Mouse (Mus musculus) embryonic facial prominence, embryonic 14.5 days (tissue): ENCODE measurements at regions not wholly inside any gene's neighbourhood (a gene's known extent, or its start where the extent isn't known, plus 50 kb on each side); places are given as distances from the start of the nearest gene placed in this dataset.

Experiments used
- ATAC-seq: fragments of 200-750 bp; cut with Nextera tagmentation; 2 replicates; pipeline ENCODE4 v1.8.0; 2017; ENCODE audit warnings: low read depth, moderate number of reproducible peaks, moderate TSS enrichment
- DNase-seq: peaks from one replicate; pipeline ENCODE4 v3.0.0-alpha.2; 2015; ENCODE audit warnings: low spot score
- H3K27ac ChIP-seq: fragments of 300-500 bp; sonication (generic); replicated peaks from 2 replicates; pipeline ENCODE4 v1.5.1; 2014; ENCODE audit warnings: low read depth, mild to moderate bottlenecking, low read length, moderate library complexity
- H3K27me3 ChIP-seq: fragments of 300-500 bp; sonication (generic); replicated peaks from 2 replicates; pipeline ENCODE4 v1.6.1; 2014; ENCODE audit warnings: low read length; ENCODE audit not compliant: control insufficient read depth, insufficient read depth
- H3K36me3 ChIP-seq: fragments of 300-500 bp; sonication (generic); 2 replicates; pipeline ENCODE4 v1.6.1; 2014; ENCODE audit warnings: low read length, mixed read lengths; ENCODE audit not compliant: control insufficient read depth, insufficient read depth
- H3K4me1 ChIP-seq: fragments of 300-500 bp; sonication (generic); 2 replicates; pipeline ENCODE4 v1.6.1; 2014; ENCODE audit warnings: antibody characterized with exemption, low read length; ENCODE audit not compliant: control insufficient read depth, insufficient read depth
- H3K4me2 ChIP-seq: fragments of 300-500 bp; sonication (generic); 2 replicates; pipeline ENCODE4 v1.6.1; 2014; ENCODE audit warnings: low read depth, mild to moderate bottlenecking, low read length, moderate library complexity, mixed read lengths
- H3K4me3 ChIP-seq: fragments of 300-500 bp; sonication (generic); 2 replicates; pipeline ENCODE4 v1.5.1; 2014; ENCODE audit warnings: low read depth, mild to moderate bottlenecking, low read length
- H3K9ac ChIP-seq: fragments of 300-500 bp; sonication (generic); 2 replicates; pipeline ENCODE4 v1.6.1; 2014; ENCODE audit warnings: low read depth, mild to moderate bottlenecking, low read length, moderate library complexity, mixed read lengths
- H3K9me3 ChIP-seq: fragments of 300-500 bp; sonication (generic); 2 replicates; pipeline ENCODE4 v1.6.1; 2016; ENCODE audit warnings: low read length; ENCODE audit not compliant: control insufficient read depth
- WGBS: fragments of 180-500 bp; shearing (Covaris S2); extraction: QIAGEN DNeasy Blood & Tissue Kit; methylation state at CpG from one replicate; pipeline ENCODE4 v1.1.7; 2014; 5-methylcytosine and 5-hydroxymethylcytosine counted together

DNA sequence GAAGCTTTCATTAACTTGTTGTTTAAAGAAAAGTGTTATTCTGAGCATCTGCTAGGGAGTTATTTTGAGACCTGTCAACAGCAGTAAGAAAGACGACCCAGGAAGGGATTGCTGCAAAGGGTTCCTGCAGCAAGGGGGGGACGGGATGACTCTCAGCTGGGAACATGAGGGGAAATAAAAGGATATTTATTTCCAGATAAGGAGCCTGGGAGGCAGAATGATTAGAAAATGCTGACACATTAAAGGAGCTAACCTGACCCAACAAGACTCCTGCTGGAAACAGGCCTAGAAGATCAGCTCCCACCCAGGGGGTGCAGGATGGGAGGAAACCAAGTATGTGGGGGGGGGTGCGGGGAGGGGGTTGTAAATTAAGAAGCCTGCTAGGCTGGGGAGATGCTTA lies 240.0 kb downstream of the Cd83 start:
- H3K4me1 ChIP-seq: peaks cover 4% of the 10 kb centered on the region
- ATAC-seq: no peak
- no peak overlapping the region for H3K4me3 ChIP-seq
- H3K9me3 ChIP-seq: no peaks in the 10 kb centered on the region
- DNase-seq: no peak
- peaks cover 3% of the 10 kb centered on the region; the same call in 1 of the 2 replicates for H3K27me3 ChIP-seq
- no peak overlapping the region for H3K4me2 ChIP-seq
- no peak overlapping the region for H3K9ac ChIP-seq
- H3K36me3 ChIP-seq: no peaks in the 10 kb centered on the region
- 42% methylated on average over 3 of the region's 3 CpGs for WGBS
- H3K27ac ChIP-seq: no peak overlapping the region

- 68% methylated on average over 26 of the region's 26 CpGs for WGBS
- Histone ChIP-seq H3K4me2 (no peak overlapping the region), H3K27me3 (no peaks in the 10 kb centered on the region; the same call in 1 of the 2 replicates), H3K36me3 (no peaks in the 10 kb centered on the region), H3K4me3 (no peak overlapping the region), H3K9ac (no peak overlapping the region), H3K4me1 (peaks cover 4% of the 10 kb centered on the region), H3K27ac (no peak overlapping the region), H3K9me3 (no peaks in the 10 kb centered on the region)
- no peak for ATAC-seq
- no peak for DNase-seq
These were observed 242.0 kb downstream of the Cd83 start for GRCm38 (mm10) chr13:44026321-44027255.

GRCm38 (mm10) chr13:44028081-44028480 lies 243.5 kb downstream of the Cd83 start:
- Histone ChIP-seq H3K27ac (no peak overlapping the region), H3K27me3 (no peaks in the 10 kb centered on the region), H3K4me2 (no peak overlapping the region), H3K9me3 (no peaks in the 10 kb centered on the region), H3K4me1 (peaks cover 4% of the 10 kb centered on the region), H3K4me3 (no peak overlapping the region), H3K9ac (no peak overlapping the region), H3K36me3 (no peaks in the 10 kb centered on the region)
- ATAC-seq: no peak
- 81% methylated on average over 6 of the region's 6 CpGs for WGBS
- no peak for DNase-seq

- Histone ChIP-seq H3K4me3 (no peak overlapping the region), H3K36me3 (no peaks in the 10 kb centered on the region), H3K9ac (no peak overlapping the region), H3K4me2 (no peak overlapping the region), H3K27ac (no peak overlapping the region), H3K9me3 (no peaks in the 10 kb centered on the region), H3K27me3 (no peaks in the 10 kb centered on the region), H3K4me1 (no peaks in the 10 kb centered on the region; the same call in 1 of the 2 replicates)
- DNase-seq (peak; percentile 7), ATAC-seq (no peak)
- 63% methylated on average over 5 of the region's 5 CpGs for WGBS
These were observed 246.0 kb downstream of the Cd83 start for GRCm38 (mm10) chr13:44030590-44030989.

DNA sequence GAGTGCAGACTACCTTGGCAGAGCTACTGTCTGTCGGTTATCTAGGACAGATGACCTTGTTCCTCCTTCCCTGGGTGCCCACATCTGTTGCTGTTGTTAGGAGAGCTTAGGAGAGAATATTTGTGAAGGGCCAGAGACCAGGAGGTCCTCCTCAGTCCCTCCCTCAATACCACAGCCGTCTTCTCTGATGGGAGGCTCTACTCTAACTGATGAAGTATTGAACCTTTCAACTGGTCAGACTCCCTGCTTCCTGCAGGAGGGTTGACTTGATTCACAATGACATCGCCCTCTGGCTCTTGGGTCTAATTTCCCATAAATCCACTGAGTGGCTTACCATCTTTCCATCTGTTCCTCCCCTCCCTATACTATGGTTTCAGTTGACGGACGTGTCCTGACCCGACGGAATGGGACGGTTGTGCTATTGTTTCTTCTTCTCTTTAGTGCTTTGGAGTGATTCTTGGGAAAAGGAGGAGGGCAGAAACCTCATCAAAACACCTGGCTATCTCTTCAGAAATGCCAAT lies 253.3 kb downstream of the Cd83 start:
- no peaks in the 10 kb centered on the region for H3K36me3 ChIP-seq
- DNase-seq (no peak), ATAC-seq (no peak)
- H3K4me1 ChIP-seq: no peaks in the 10 kb centered on the region
- no peak overlapping the region for H3K9ac ChIP-seq
- H3K27ac ChIP-seq: no peak overlapping the region
- H3K9me3 ChIP-seq: no peaks in the 10 kb centered on the region
- H3K27me3 ChIP-seq: no peaks in the 10 kb centered on the region
- no peak overlapping the region for H3K4me3 ChIP-seq
- 59% methylated on average over 8 of the region's 8 CpGs for WGBS
- no peak overlapping the region for H3K4me2 ChIP-seq

DNA sequence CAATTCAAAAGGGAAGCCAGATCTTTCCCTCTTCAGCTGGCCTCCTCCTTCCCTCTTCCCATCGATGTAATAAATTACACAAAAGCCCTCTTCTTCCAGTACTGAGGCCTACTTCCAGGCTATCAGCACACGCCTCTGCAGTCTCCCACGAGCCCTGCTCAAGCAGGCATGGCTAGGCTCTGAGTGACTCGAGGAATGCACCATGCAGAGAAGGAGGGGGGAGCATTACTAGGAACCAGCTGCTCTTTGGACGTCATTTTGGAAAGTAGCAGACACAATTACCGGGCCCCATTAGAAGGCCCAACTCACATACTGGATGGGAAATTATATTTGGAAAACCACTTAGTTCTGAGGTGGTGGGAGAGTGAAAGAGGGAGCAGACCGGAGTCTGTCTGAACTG lies 253.7 kb downstream of the Cd83 start:
- ATAC-seq (peak; percentile 62; the same call in 1 of the 2 replicates), DNase-seq (peak; percentile 71)
- Histone ChIP-seq H3K9me3 (no peaks in the 10 kb centered on the region), H3K4me2 (no peak overlapping the region), H3K27me3 (no peaks in the 10 kb centered on the region), H3K4me3 (no peak overlapping the region), H3K4me1 (no peaks in the 10 kb centered on the region), H3K9ac (no peak overlapping the region), H3K27ac (no peak overlapping the region), H3K36me3 (no peaks in the 10 kb centered on the region)
- 25% methylated on average over 7 of the region's 7 CpGs for WGBS

DNA sequence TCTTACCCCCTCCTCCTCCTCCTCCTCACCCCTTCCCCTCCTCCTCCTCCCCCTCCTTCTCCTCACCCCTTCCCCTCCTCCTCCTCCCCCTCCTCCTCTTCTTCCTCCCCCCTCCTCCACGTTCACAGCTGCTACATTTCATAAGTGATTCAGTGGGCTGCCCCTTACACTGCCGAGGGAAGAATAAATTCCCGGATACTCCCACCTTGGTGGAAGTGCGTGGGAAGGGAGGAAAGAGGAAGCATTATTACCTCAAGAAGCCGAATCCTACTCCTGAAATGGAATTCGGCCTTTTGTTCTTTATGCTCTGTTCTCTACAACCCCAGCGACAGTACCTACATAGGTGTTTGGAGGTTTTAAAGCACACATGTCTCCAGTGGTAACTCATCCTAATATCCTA lies 256.1 kb downstream of the Cd83 start:
- Histone ChIP-seq H3K9me3 (no peaks in the 10 kb centered on the region), H3K27me3 (no peaks in the 10 kb centered on the region), H3K4me2 (no peak overlapping the region), H3K36me3 (no peaks in the 10 kb centered on the region), H3K4me3 (no peak overlapping the region), H3K4me1 (no peaks in the 10 kb centered on the region), H3K9ac (no peak overlapping the region), H3K27ac (no peak overlapping the region)
- DNase-seq: no peak
- no peak for ATAC-seq
- 64% methylated on average over 7 of the region's 7 CpGs for WGBS

GRCm38 (mm10) chr13:44042730-44043493 lies 258.3 kb downstream of the Cd83 start:
- Histone ChIP-seq H3K36me3 (no peaks in the 10 kb centered on the region), H3K4me2 (no peak overlapping the region), H3K9ac (no peak overlapping the region), H3K4me3 (no peak overlapping the region), H3K9me3 (no peaks in the 10 kb centered on the region), H3K27ac (no peak overlapping the region), H3K4me1 (no peaks in the 10 kb centered on the region), H3K27me3 (no peaks in the 10 kb centered on the region)
- ATAC-seq (peak; percentile 6; the same call in 1 of the 2 replicates), DNase-seq (no peak)
- 42% methylated on average over 9 of the region's 9 CpGs for WGBS
